ENCODE assay signal across 11 mouse cellular contexts in genomic region chr11:88395076-88395990, GRCm38 (mm10).
A peak's percentile ranks its signal among the peaks of the same experiment; 100 is the strongest.
DNase-seq lines count a peak whose midpoint lies in the region; ATAC-seq and TF ChIP-seq lines count a peak whose summit lies in the region.
"Had no signal": no experiment of that assay in that cellular context is flagged by ENCODE, and none has a peak within 500 bp of the region (broad histone marks: within the 10 kb centered on the region; RNA-seq: fewer than 3 reads in every experiment).

No protein-coding gene starts in this region.

- H3K27me3 ChIP-seq in heart, embryonic 13.5 days (replicated peaks): no peaks in the 10 kb centered on the region
- H3K27me3 ChIP-seq in embryonic facial prominence, embryonic 12.5 days: no peaks in the 10 kb centered on the region
- H3K27me3 ChIP-seq in hindbrain, embryonic 15.5 days: no peaks in the 10 kb centered on the region
- H3K27me3 ChIP-seq in neural tube, embryonic 11.5 days (ENCODE audit: control insufficient read depth, insufficient read depth, low read length): no peaks in the 10 kb centered on the region
- H3K27me3 ChIP-seq in lung, postnatal 0 days (replicated peaks; ENCODE audit: insufficient read depth, low read length): no peaks in the 10 kb centered on the region

- no peak for TF ChIP-seq CTCF in lung, postnatal 0 days (IDR thresholded peaks at IDR 0.05)

- WGBS in heart, embryonic 13.5 days: 67% methylated on average over 8 of the region's 8 CpGs
- WGBS in embryonic facial prominence, embryonic 12.5 days: 53% methylated on average over 8 of the region's 8 CpGs
- WGBS in hindbrain, embryonic 15.5 days: 48% methylated on average over 8 of the region's 8 CpGs
- WGBS in neural tube, embryonic 11.5 days: 48% methylated on average over 8 of the region's 8 CpGs
- 82% methylated on average over 8 of the region's 8 CpGs for WGBS in lung, postnatal 0 days

- DNase-seq in heart, adult 9 months (ENCODE audit: low spot score in 2 of 2): no peak
- no peak for DNase-seq in neural tube, embryonic 11.5 days (ENCODE audit: low spot score)
- no peak for DNase-seq in left cerebral cortex, adult 18-20 months (ENCODE audit: low spot score in 2 of 2)
- DNase-seq in lung, postnatal 0 days (ENCODE audit: low spot score): no peak
- no peak for DNase-seq in urinary bladder, postnatal 4 days (ENCODE audit: low spot score in 2 of 2)
- DNase-seq: adrenal gland, adult 8-10 months; right cerebral cortex, postnatal 14 days had no signal

- no peak for ATAC-seq in heart, embryonic 13.5 days (ENCODE audit: extremely low read depth, insufficient number of reproducible peaks, low FRiP score, low TSS enrichment)
- ATAC-seq in embryonic facial prominence, embryonic 12.5 days (ENCODE audit: insufficient number of reproducible peaks, insufficient read depth, low FRiP score, low TSS enrichment): no peak
- ATAC-seq in hindbrain, embryonic 15.5 days (ENCODE audit: low FRiP score, low read depth): no peak
- no peak for ATAC-seq in neural tube, embryonic 11.5 days (ENCODE audit: insufficient read depth, low FRiP score, low TSS enrichment)
- no peak for ATAC-seq in lung, postnatal 0 days

- TF ChIP-seq EP300 in lung, postnatal 0 days (IDR thresholded peaks at IDR 0.05): no peak

- no peak overlapping the region for H3K4me3 ChIP-seq in heart, embryonic 13.5 days
- no peak overlapping the region for H3K4me3 ChIP-seq in embryonic facial prominence, embryonic 12.5 days
- H3K4me3 ChIP-seq in hindbrain, embryonic 15.5 days: no peak overlapping the region
- no peak overlapping the region for H3K4me3 ChIP-seq in neural tube, embryonic 11.5 days (ENCODE audit: low read depth, low read length)
- no peak overlapping the region for H3K4me3 ChIP-seq in lung, postnatal 0 days (ENCODE audit: low read depth, low read length)
- H3K4me3 ChIP-seq: layer of hippocampus, adult 2 months had no signal

- H3K9me3 ChIP-seq in heart, embryonic 13.5 days: no peaks in the 10 kb centered on the region
- H3K9me3 ChIP-seq in embryonic facial prominence, embryonic 12.5 days: no peaks in the 10 kb centered on the region
- H3K9me3 ChIP-seq in hindbrain, embryonic 15.5 days: no peaks in the 10 kb centered on the region
- H3K9me3 ChIP-seq in neural tube, embryonic 11.5 days (ENCODE audit: control insufficient read depth, low read length): no peaks in the 10 kb centered on the region
- no peaks in the 10 kb centered on the region for H3K9me3 ChIP-seq in lung, postnatal 0 days (ENCODE audit: low read length)

- peaks cover 21% of the 10 kb centered on the region for H3K36me3 ChIP-seq in heart, embryonic 13.5 days
- H3K36me3 ChIP-seq in embryonic facial prominence, embryonic 12.5 days: no peaks in the 10 kb centered on the region
- no peaks in the 10 kb centered on the region for H3K36me3 ChIP-seq in hindbrain, embryonic 15.5 days
- no peaks in the 10 kb centered on the region; the same call in 1 of the 2 replicates for H3K36me3 ChIP-seq in neural tube, embryonic 11.5 days (ENCODE audit: control insufficient read depth, insufficient read depth, low read length)
- H3K36me3 ChIP-seq in lung, postnatal 0 days (ENCODE audit: insufficient read depth, low read length): no peaks in the 10 kb centered on the region

- H3K4me2 ChIP-seq in heart, embryonic 13.5 days: no peak overlapping the region; the same call in 1 of the 2 replicates
- no peak overlapping the region for H3K4me2 ChIP-seq in embryonic facial prominence, embryonic 12.5 days (replicated peaks)
- H3K4me2 ChIP-seq in hindbrain, embryonic 15.5 days: no peak overlapping the region
- H3K4me2 ChIP-seq in neural tube, embryonic 11.5 days (ENCODE audit: low read depth): no peak overlapping the region
- H3K4me2 ChIP-seq in lung, postnatal 0 days (replicated peaks; ENCODE audit: low read depth, low read length): no peak overlapping the region

- H3K9ac ChIP-seq in heart, embryonic 13.5 days: 0 out of 2 replicates have a peak overlapping the region, but pooled peaks have one; percentile 54
- no peak overlapping the region for H3K9ac ChIP-seq in embryonic facial prominence, embryonic 12.5 days
- H3K9ac ChIP-seq in hindbrain, embryonic 15.5 days: no peak overlapping the region
- no peak overlapping the region for H3K9ac ChIP-seq in neural tube, embryonic 11.5 days (ENCODE audit: low read length)
- H3K9ac ChIP-seq in lung, postnatal 0 days (replicated peaks; ENCODE audit: low read depth): no peak overlapping the region

- peaks cover 46% of the 10 kb centered on the region for H3K4me1 ChIP-seq in heart, embryonic 13.5 days
- H3K4me1 ChIP-seq in embryonic facial prominence, embryonic 12.5 days: peaks cover 23% of the 10 kb centered on the region
- H3K4me1 ChIP-seq in hindbrain, embryonic 15.5 days (replicated peaks): peaks cover 38% of the 10 kb centered on the region
- H3K4me1 ChIP-seq in neural tube, embryonic 11.5 days (ENCODE audit: control insufficient read depth, insufficient read depth, low read length): peaks cover 10% of the 10 kb centered on the region
- H3K4me1 ChIP-seq in lung, postnatal 0 days (ENCODE audit: insufficient read depth, low read depth, low read length): no peaks in the 10 kb centered on the region

- H3K27ac ChIP-seq in heart, embryonic 13.5 days (replicated peaks): peak overlapping the region; percentile 84
- peak overlapping the region; percentile 13; the same call in 1 of the 2 replicates for H3K27ac ChIP-seq in embryonic facial prominence, embryonic 12.5 days
- peak overlapping the region; percentile 74 for H3K27ac ChIP-seq in hindbrain, embryonic 15.5 days (replicated peaks)
- H3K27ac ChIP-seq in neural tube, embryonic 11.5 days (ENCODE audit: low read depth, low read length): peak overlapping the region; percentile 39; the same call in 1 of the 2 replicates
- no peak overlapping the region for H3K27ac ChIP-seq in lung, postnatal 0 days (ENCODE audit: low read length)
- H3K27ac ChIP-seq: layer of hippocampus, adult 2 months had no signal
